Mouse (Mus musculus): Measurements from ENCODE around the gene Il23a. TPM values are rescaled to one million over a fixed set of nuclear protein-coding genes. Genes with fewer than 3 reads are reported as not detected.
"Not testable (repeated sequence)": the region's sequence is repeated elsewhere in the genome, so short reads cannot be mapped to it uniquely, and the experiment has no call there.

Gene Il23a
- polyA plus RNA-seq, 1 experiment from 2014 or later: 0.12 TPM

DNA sequence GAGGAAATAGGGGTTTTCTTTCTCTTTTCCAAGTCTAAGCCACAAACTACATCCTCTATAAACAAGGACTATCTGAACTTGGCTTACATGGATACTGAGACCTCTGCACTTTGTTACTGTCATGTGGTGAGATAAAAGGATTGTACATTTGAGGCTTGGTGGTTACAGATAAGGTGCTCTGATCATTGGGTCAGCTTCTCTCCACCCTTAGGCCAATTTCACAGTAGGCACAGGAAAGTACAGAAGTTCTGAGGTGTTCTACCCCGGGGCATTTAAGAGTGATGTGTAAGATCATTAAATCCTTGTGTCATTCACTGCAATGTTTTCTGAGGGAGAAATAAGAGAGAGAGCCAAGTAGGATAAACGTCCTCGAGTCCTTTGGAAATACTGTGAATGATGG is 38.0 kb upstream of the Il23a start:
- Histone ChIP-seq H3K9ac (ENCODE audit: low read depth, low read length) (peak overlapping the region; percentile 93), H3K9me3 (replicated peaks; ENCODE audit: control insufficient read depth, low read length) (no peaks in the 10 kb centered on the region), H3K27me3 (ENCODE audit: control insufficient read depth, insufficient read depth, low read depth, low read length) (no peaks in the 10 kb centered on the region), H3K4me1 (ENCODE audit: control insufficient read depth, low read depth, low read length) (peaks cover 51% of the 10 kb centered on the region), H3K4me3 (ENCODE audit: low read depth, low read length) (peak overlapping the region; percentile 95), H3K36me3 (ENCODE audit: control insufficient read depth, insufficient read depth) (no peaks in the 10 kb centered on the region), H3K4me2 (ENCODE audit: low read depth, low read length) (peak overlapping the region; percentile 79), H3K27ac (ENCODE audit: low read length) (peak overlapping the region; percentile 98)
- WGBS (ENCODE audit: insufficient replicate concordance): 28% methylated on average over 3 of the region's 3 CpGs
- ATAC-seq (ENCODE audit: low read depth): peak; percentile 45

DNA sequence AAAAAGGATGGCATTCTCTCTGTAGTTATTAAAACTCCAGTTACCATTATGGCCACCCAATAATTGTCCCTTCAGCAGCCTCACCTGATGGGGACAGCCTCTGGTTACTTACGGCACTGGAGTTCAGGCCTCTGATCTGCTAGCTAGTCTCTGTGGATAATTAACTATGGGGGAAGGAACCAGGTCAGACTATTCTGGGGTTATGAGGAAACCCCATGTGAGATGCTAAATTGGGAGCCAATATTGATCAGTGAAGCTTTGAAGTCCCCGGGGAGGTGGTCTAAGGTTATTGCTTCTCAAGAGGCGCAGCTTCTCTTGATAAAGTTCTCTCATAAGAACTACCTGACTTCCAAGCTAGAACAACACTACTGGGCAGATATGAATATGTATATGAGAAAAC is 37.6 kb upstream of the Il23a start:
- peak overlapping the region; percentile 98 for H3K27ac ChIP-seq (ENCODE audit: low read length)
- no peaks in the 10 kb centered on the region for H3K9me3 ChIP-seq (replicated peaks; ENCODE audit: control insufficient read depth, low read length)
- no peaks in the 10 kb centered on the region for H3K36me3 ChIP-seq (ENCODE audit: control insufficient read depth, insufficient read depth)
- H3K4me3 ChIP-seq (ENCODE audit: low read depth, low read length): peak overlapping the region; percentile 95; the same call in 1 of the 2 replicates
- WGBS (ENCODE audit: insufficient replicate concordance): 63% methylated on average over 3 of the region's 3 CpGs
- H3K27me3 ChIP-seq (ENCODE audit: control insufficient read depth, insufficient read depth, low read depth, low read length): no peaks in the 10 kb centered on the region
- ATAC-seq (ENCODE audit: low read depth): no peak
- H3K4me1 ChIP-seq (ENCODE audit: control insufficient read depth, low read depth, low read length): peaks cover 47% of the 10 kb centered on the region
- H3K9ac ChIP-seq (ENCODE audit: low read depth, low read length): peak overlapping the region; percentile 24; the same call in 1 of the 2 replicates
- peak overlapping the region; percentile 79 for H3K4me2 ChIP-seq (ENCODE audit: low read depth, low read length)

DNA sequence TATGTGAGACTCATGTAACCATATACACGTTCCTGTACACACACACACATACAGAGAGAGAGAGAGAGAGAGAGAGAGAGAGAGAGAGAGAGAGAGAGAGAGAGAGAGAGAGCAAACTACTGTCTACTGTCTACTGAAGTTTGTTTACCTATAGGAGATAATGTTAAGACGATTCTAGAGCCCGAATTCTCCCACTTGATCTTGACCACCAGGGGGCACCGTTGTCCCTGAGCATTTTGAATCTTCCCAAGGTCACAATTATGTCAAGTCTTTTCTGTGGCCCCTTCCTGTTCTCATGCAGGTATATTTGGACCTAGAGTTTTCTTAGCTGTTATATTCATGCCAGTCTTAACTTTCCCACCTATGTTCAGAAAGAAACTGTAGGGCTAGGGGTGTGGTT is 37.0 kb upstream of the Il23a start:
- Histone ChIP-seq H3K9ac (ENCODE audit: low read depth, low read length) (peak overlapping the region; percentile 24), H3K36me3 (ENCODE audit: control insufficient read depth, insufficient read depth) (no peaks in the 10 kb centered on the region), H3K4me1 (ENCODE audit: control insufficient read depth, low read depth, low read length) (peaks cover 45% of the 10 kb centered on the region), H3K9me3 (replicated peaks; ENCODE audit: control insufficient read depth, low read length) (no peaks in the 10 kb centered on the region), H3K4me2 (ENCODE audit: low read depth, low read length) (peak overlapping the region; percentile 79), H3K4me3 (ENCODE audit: low read depth, low read length) (no peak overlapping the region), H3K27ac (ENCODE audit: low read length) (peak overlapping the region; percentile 98), H3K27me3 (ENCODE audit: control insufficient read depth, insufficient read depth, low read depth, low read length) (no peaks in the 10 kb centered on the region)
- 0% methylated on average over 4 of the region's 4 CpGs for WGBS (ENCODE audit: insufficient replicate concordance)
- no peak for ATAC-seq (ENCODE audit: low read depth)

DNA sequence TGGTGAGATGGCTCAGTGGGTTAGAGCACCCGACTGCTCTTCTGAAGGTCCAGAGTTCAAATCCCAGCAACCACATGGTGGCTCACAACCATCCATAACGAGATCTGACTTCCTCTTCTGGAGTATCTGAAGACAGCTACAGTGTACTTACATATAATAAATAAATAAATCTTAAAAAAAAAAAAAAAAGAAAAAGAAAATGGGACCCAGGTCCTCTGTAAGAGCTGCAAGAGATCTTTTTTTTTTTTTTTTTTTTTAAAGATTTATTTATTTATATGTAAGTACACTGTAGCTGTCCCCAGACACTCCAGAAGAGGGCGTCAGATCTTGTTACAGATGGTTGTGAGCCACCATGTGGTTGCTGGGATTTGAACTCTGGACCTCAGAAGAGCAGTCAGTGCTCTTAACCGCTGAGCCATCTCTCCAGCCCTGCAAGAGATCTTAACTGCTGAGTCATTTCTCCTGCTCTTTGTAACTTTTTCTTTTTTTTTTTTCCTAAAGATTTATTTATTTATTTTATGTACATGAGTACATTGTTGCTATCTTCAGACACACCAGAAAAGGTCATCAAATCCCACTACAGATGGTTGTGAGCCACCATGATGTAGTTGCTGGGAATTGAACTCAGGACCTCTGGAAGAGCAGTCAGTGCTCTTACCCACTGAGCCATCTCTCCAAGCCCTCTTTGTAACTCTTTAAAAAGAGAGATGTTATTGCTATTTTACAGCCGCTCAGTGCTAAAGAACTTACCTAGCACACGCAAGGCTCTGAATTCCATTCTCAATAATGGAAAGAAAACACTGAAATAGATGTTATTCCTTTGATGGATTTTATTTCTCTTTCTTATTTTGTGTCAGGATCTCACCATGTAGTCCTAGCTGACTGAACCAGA is 34.1 kb upstream of the Il23a start:
- not testable (repeated sequence) for ATAC-seq (ENCODE audit: low read depth); H3K4me3 ChIP-seq (ENCODE audit: low read depth, low read length); H3K9me3 ChIP-seq (replicated peaks; ENCODE audit: control insufficient read depth, low read length); H3K9ac ChIP-seq (ENCODE audit: low read depth, low read length); H3K27me3 ChIP-seq (ENCODE audit: control insufficient read depth, insufficient read depth, low read depth, low read length); H3K27ac ChIP-seq (ENCODE audit: low read length); H3K36me3 ChIP-seq (ENCODE audit: control insufficient read depth, insufficient read depth); H3K4me2 ChIP-seq (ENCODE audit: low read depth, low read length)
- peaks cover 26% of the 10 kb centered on the region for H3K4me1 ChIP-seq (ENCODE audit: control insufficient read depth, low read depth, low read length)
- WGBS (ENCODE audit: insufficient replicate concordance): 61% methylated on average over 5 of the region's 6 CpGs

DNA sequence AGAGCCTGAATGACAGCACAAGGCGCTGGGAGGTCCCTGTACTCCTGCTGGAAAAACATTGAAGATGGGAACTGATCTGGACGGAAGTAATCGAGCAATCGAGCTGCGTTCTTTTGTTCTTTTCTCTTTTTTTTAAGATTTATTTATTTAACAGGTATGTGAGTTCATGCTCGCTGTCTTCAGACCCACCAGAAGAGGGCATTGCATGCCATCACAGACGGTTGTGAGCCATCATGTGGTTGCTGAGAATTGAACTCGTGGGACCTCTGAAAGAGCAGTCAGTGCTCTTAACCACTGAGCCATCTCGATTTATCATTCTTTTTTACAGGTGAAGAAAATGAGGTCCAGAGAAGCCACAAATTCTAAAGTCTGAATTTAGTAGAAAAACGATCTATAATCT is 29.1 kb upstream of the Il23a start:
- Histone ChIP-seq H3K36me3 (ENCODE audit: control insufficient read depth, insufficient read depth) (peaks cover 17% of the 10 kb centered on the region), H3K4me1 (ENCODE audit: control insufficient read depth, low read depth, low read length) (peaks cover 11% of the 10 kb centered on the region), H3K27ac (ENCODE audit: low read length) (no peak overlapping the region), H3K4me3 (ENCODE audit: low read depth, low read length) (no peak overlapping the region), H3K9me3 (replicated peaks; ENCODE audit: control insufficient read depth, low read length) (no peaks in the 10 kb centered on the region), H3K9ac (ENCODE audit: low read depth, low read length) (no peak overlapping the region), H3K27me3 (ENCODE audit: control insufficient read depth, insufficient read depth, low read depth, low read length) (no peaks in the 10 kb centered on the region), H3K4me2 (ENCODE audit: low read depth, low read length) (no peak overlapping the region)
- ATAC-seq (ENCODE audit: low read depth): no peak
- 69% methylated on average over 10 of the region's 10 CpGs for WGBS (ENCODE audit: insufficient replicate concordance)

DNA sequence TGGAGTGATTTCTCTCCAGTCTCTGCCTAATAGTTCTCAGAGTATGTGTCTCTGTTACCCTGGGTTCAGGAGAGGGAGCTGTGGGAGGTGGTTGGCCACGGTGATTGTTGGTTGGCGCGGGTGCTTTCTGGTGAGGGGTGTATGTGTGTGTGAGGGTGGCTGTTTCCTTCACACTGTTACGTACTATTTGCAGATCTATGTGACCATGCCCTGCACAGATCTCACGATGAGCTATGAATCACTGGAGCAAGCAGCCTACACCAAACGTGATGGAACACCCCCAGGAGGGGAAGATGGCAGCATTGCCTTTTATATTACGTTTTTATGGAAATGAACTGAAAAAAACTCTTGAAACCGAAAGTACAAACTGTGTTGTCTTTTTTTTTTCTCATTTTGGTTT is 28.3 kb upstream of the Il23a start:
- ATAC-seq (ENCODE audit: low read depth): no peak
- Histone ChIP-seq H3K27me3 (ENCODE audit: control insufficient read depth, insufficient read depth, low read depth, low read length) (no peaks in the 10 kb centered on the region), H3K4me3 (ENCODE audit: low read depth, low read length) (no peak overlapping the region), H3K36me3 (ENCODE audit: control insufficient read depth, insufficient read depth) (peaks cover 17% of the 10 kb centered on the region), H3K4me1 (ENCODE audit: control insufficient read depth, low read depth, low read length) (peaks cover 12% of the 10 kb centered on the region), H3K9ac (ENCODE audit: low read depth, low read length) (no peak overlapping the region), H3K27ac (ENCODE audit: low read length) (no peak overlapping the region), H3K9me3 (replicated peaks; ENCODE audit: control insufficient read depth, low read length) (no peaks in the 10 kb centered on the region), H3K4me2 (ENCODE audit: low read depth, low read length) (no peak overlapping the region)
- 88% methylated on average over 8 of the region's 8 CpGs for WGBS (ENCODE audit: insufficient replicate concordance)

DNA sequence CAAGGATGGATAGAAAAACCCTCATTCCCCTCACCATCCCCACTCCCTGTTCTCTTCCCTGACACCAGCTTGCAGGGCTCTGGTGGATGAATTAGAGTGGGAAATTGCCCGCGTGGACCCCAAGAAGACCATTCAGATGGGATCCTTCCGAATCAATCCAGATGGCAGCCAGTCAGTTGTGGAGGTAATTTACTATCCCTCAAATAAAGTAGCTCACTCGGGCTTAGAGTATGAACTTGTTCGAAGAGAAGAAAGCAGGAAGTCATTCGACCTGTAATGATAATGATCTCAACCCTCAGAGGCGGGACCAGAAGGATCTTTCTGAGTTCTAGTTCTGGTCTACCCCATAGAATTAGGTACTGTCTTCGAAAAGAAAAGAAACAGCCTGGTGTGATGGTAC is 25.0 kb upstream of the Il23a start:
- Histone ChIP-seq H3K27me3 (ENCODE audit: control insufficient read depth, insufficient read depth, low read depth, low read length) (no peaks in the 10 kb centered on the region), H3K4me3 (ENCODE audit: low read depth, low read length) (peak overlapping the region; percentile 90), H3K9ac (ENCODE audit: low read depth, low read length) (peak overlapping the region; percentile 93), H3K4me1 (ENCODE audit: control insufficient read depth, low read depth, low read length) (peaks cover 15% of the 10 kb centered on the region), H3K4me2 (ENCODE audit: low read depth, low read length) (peak overlapping the region; percentile 83), H3K27ac (ENCODE audit: low read length) (no peak overlapping the region), H3K9me3 (replicated peaks; ENCODE audit: control insufficient read depth, low read length) (no peaks in the 10 kb centered on the region), H3K36me3 (ENCODE audit: control insufficient read depth, insufficient read depth) (peaks cover 35% of the 10 kb centered on the region)
- 46% methylated on average over 8 of the region's 8 CpGs for WGBS (ENCODE audit: insufficient replicate concordance)
- no peak for ATAC-seq (ENCODE audit: low read depth)

DNA sequence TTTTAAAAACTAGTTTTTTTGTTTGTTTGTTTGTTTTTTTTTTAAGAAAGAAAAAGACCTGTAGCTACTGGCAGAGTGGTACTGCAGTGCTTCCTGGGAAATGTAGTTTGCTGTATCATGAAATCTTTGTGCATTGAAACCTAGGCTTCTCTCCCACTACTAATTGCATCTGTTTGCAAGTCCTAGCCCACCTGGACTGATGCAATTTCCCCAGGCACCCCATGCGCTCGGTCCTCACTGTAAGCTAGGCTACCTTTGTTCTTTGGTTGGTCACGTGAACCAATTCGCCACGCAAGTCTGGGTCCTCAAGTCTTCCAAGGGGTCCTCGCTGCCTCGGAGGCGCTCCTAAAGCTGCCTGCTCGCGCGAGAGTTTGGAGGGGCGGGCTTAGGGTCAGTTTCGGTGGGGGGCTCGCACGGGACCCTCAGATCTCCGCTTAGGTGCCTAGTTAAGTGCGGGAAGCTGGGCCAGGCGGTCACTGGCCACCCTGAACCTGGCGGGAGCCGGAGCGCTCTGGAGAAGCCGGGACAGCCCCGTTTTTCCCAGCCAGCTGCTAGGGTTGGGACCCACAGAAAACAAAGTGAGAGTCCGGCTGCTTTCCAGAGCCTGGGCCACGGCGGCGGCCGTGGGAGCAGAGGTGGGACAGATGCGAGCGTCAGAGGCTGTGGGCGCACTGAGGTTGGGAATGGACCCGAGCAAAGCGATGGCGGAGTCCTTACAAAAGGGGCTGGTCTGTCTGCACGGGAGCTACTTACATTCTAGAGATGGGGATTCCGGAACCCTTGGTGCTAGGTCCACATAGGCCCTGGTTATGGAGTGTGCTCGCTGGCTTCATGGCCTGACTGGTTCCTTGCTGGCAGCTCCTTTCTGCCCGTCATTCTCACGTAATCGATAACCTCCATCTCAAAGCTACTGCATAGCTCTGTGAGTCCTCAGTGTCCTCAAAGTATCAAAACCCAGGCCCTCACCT is 23.9 kb upstream of the Il23a start, which contains the start of gene Cnpy2:
Cnpy2 (plus strand) TSS at position 319 of the 968 bp plus-strand sequence.
- peak within 1 kb of the TSS; percentile 93 for H3K9ac ChIP-seq (ENCODE audit: low read depth, low read length)
- peak within 1 kb of the TSS; percentile 90 for H3K27ac ChIP-seq (ENCODE audit: low read length)
- H3K4me1 ChIP-seq (ENCODE audit: control insufficient read depth, low read depth, low read length): peaks cover 15% of the 10 kb centered on the region
- peak; percentile 77 for ATAC-seq (ENCODE audit: low read depth)
- peak within 1 kb of the TSS; percentile 83 for H3K4me2 ChIP-seq (ENCODE audit: low read depth, low read length)
- H3K4me3 ChIP-seq (ENCODE audit: low read depth, low read length): peak within 1 kb of the TSS; percentile 90
- H3K36me3 ChIP-seq (ENCODE audit: control insufficient read depth, insufficient read depth): peaks cover 43% of the 10 kb centered on the region
- H3K9me3 ChIP-seq (replicated peaks; ENCODE audit: control insufficient read depth, low read length): no peaks in the 10 kb centered on the region
- H3K27me3 ChIP-seq (ENCODE audit: control insufficient read depth, insufficient read depth, low read depth, low read length): no peaks in the 10 kb centered on the region
- WGBS (ENCODE audit: insufficient replicate concordance): under 1% methylated on average over 40 of the region's 40 CpGs
